Mouse (Mus musculus) adrenal gland, postnatal 25 days (tissue): Measurements from ENCODE around the gene Exoc3l2. TPM values are rescaled to one million over a fixed set of nuclear protein-coding genes. Genes with fewer than 3 reads are reported as not detected.

Experiments
- DNase-seq: peaks from one replicate; pipeline ENCODE4 v3.0.0; 2021; ENCODE audit warnings: mixed read lengths
- total RNA-seq: library from RNA; stranded (reverse); gene quantifications from 2 replicates; pipeline ENCODE4 v1.2.3, GENCODE M21; 2021

The Exoc3l2 gene
- total RNA-seq, 1 experiment from 2014 or later: 38.0 TPM

DNA sequence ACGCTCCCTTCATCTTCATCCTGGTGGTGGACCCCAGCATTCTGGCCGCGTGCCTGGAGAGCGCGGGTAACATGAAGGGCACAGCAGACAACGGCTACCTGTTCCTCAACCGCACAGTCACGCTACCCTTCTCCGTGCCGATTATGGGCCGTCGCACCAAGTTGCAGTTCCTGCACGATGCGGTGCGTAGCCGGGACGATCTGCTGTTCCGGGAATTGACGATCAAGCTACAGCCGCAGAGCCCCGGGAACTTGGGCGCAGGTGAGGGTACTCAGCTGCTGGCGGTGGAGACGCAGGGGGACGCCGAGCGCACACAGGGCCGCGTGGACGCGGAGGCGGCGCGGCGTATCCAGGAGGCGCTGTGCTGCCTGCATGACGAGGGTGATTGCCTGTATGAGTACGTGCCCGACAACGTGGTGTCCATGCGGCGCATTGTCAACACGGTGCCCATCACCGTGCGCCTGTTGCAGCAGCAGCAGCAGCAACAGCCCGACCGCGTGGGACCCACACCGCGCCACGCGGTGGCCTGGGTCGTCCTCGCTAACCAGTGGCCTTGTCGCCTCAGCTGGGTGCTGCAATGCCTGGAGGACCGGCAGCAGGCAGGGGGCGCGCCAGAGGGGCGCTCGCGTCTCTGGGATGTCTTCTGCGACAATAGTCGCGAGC is 60.8 kb downstream of the Exoc3l2 start:
- peak; percentile 59 for DNase-seq

DNA sequence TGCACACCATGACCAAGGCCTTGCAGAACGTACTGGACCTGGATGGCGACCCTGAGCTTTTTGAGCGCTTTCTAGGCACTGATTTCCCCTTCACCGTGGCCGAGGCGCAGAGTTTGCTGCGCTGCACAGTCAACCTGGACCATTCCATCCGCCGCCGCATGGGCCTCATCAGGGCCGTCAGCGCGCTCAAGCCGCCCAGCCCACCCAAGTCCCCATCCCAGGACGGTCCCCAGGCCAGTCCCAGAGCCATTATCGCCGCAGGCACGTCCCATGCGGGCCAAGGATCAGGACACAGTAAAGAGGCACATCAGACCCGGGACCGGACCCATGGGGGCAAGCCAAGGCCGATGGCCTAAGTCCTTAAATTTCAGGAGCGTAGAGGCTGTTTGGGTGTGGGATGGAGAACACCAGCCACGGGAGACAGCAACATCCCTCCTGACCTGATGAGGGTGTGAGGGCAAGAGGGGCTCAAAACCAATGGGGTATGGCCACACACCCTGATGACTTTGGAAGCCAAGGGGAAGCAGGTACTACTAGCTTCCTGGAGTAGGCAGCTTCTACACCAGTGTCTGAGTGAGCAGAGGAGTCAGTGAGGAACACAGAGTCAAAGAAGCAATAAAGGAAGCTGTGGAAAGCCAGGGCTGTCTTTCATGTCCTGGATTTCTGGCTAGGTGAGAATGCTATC is 61.4 kb downstream of the Exoc3l2 start:
- no peak for DNase-seq

GRCm38 (mm10) chr7:19525105-19525481 is 62.0 kb downstream of the Exoc3l2 start:
- DNase-seq: no peak

DNA sequence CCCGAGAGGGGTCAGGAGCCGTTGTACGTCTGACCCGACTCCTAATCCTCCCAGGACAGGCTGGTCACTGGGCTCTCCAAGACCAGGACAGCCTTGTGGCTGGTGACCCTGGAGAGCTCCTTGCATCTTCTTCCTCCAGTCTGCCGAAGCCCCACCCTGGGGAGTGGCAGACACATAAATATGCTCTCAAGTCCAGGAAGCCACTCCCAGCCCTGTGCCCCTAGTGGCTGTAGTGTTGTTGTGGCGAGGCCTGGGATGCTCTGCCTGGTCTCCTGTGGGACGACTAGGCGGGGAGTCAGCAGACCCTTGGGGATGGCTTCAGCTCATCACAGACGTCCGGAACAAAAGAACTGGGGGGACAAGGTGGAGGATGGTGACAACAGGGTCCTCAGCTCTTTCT is 67.9 kb downstream of the Exoc3l2 start:
- no peak for DNase-seq

GRCm38 (mm10) chr7:19532240-19532639 is 69.1 kb downstream of the Exoc3l2 start:
- no peak for DNase-seq

GRCm38 (mm10) chr7:19534676-19535075 is 71.5 kb downstream of the Exoc3l2 start:
- DNase-seq: no peak

GRCm38 (mm10) chr7:19540771-19541566 is 77.8 kb downstream of the Exoc3l2 start:
- DNase-seq: no peak

- DNase-seq: no peak
Measured at GRCm38 (mm10) chr7:19541681-19542154, 78.6 kb downstream of the Exoc3l2 start.

DNA sequence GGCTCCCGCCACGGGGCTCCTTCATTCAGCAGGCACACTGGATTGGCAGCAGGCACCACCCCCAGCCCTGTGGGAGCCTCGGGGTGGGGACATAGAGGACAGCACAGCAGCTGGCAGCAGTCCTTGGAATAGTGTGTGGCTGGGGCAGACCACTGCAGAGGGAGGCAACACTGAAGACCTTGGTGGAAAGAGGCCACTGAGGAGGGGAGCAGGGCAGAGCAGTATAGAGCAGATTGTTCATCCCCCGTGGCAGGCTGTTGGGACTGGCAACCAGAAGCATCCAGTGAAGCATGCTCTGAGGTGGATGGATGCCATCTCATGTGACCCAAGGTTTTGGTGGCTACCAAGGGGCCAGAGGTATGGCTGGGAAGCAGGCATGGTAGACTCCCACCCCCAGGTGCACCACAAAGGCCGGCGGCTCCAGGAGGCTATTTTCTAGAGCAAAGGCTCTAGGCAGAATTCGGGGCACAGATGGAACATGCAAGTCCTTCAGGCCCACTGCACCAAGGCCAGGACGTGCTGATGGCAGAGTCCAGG is 79.1 kb downstream of the Exoc3l2 start:
- peak; percentile 42 for DNase-seq

DNA sequence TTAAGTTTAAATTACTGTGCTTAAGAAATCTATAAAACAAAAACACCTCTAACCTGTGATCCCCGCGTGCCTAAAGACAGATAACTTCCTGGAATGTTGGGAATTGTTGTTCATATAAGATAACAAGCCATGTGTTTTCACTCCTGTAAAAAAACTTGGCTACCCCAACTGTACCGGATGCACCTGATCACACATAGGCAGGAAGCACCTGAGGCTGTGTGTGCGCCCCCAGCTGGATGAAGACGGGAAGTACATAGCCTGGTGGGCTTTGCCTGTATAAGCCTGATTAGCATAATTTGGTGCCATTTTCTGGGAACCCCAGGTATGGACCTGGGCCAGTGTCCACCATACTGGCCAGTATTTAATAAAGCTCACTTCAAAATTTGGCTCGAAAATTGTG is 80.5 kb downstream of the Exoc3l2 start:
- no peak for DNase-seq

DNA sequence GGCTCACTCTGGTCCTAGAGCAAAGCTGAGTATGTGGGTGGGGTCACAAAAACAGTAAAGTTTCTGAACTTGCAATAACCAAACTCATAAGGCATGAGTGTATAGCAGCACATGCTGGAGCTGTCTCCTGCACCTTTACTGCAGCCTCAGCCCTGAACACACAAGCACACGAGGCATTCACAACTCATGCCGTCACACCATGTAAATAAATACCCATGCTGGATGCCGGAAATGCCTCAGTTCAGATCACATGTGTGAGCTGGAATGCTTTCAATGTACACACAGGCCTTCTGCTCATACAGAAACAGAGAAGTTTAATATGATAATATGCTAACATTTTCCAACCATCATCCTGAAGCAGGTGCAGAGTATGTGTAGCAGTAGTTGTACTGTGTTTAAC is 82.9 kb downstream of the Exoc3l2 start:
- no peak for DNase-seq

Other genes with a start within 250 kb of the Exoc3l2 start
- gene Opa3, start 235.0 kb upstream of the Exoc3l2 start, total RNA-seq: 26.9 and 30.6 TPM in 2 replicates
- gene Vasp, start 191.5 kb upstream of the Exoc3l2 start, total RNA-seq: 47.4 and 61.4 TPM in 2 replicates
- gene Ppm1n, start 183.3 kb upstream of the Exoc3l2 start, total RNA-seq: not detected in 2 replicates
- 2.5 and 5.3 TPM in 2 replicates for gene Rtn2, start 180.7 kb upstream of the Exoc3l2 start, total RNA-seq
- 1.0 and 1.3 TPM in 2 replicates for gene Fosb, start 153.3 kb upstream of the Exoc3l2 start, total RNA-seq
- 44.5 and 45.8 TPM in 2 replicates for gene Ercc1, start 118.6 kb upstream of the Exoc3l2 start, total RNA-seq
- gene Cd3eap, start 103.8 kb upstream of the Exoc3l2 start, total RNA-seq: 13.4 and 13.5 TPM in 2 replicates
- 6.7 and 9.3 TPM in 2 replicates for gene Ppp1r13l, start 103.6 kb upstream of the Exoc3l2 start, total RNA-seq
- gene Ercc2, start 81.3 kb upstream of the Exoc3l2 start, total RNA-seq: 34.8 and 42.9 TPM in 2 replicates
- 1.9 and 2.9 TPM in 2 replicates for gene Klc3, start 59.2 kb upstream of the Exoc3l2 start, total RNA-seq
- gene Ckm, start 58.6 kb upstream of the Exoc3l2 start, total RNA-seq: 1.1 TPM in 1 of 2 replicates, not detected in the other
- 56.0 and 69.2 TPM in 2 replicates for gene Mark4, start 4.5 kb upstream of the Exoc3l2 start, total RNA-seq
- gene Bloc1s3, start 45.0 kb downstream of the Exoc3l2 start, total RNA-seq: 13.0 and 15.9 TPM in 2 replicates
- gene Trappc6a, start 45.1 kb downstream of the Exoc3l2 start, total RNA-seq: 76.5 and 92.1 TPM in 2 replicates
- not detected in 2 replicates for gene Nkpd1, start 54.5 kb downstream of the Exoc3l2 start, total RNA-seq
- gene Ppp1r37, start 99.7 kb downstream of the Exoc3l2 start, total RNA-seq: 74.4 and 81.6 TPM in 2 replicates
- 0.62 and 0.73 TPM in 2 replicates for gene Zfp296, start 114.0 kb downstream of the Exoc3l2 start, total RNA-seq
- 75.6 and 93.0 TPM in 2 replicates for gene Gemin7, start 114.3 kb downstream of the Exoc3l2 start, total RNA-seq
- 57.4 and 67.6 TPM in 2 replicates for gene Clasrp, start 141.2 kb downstream of the Exoc3l2 start, total RNA-seq
- gene Relb, start 166.1 kb downstream of the Exoc3l2 start, total RNA-seq: 25.6 and 32.3 TPM in 2 replicates
- 148 and 159 TPM in 2 replicates for gene Clptm1, start 201.7 kb downstream of the Exoc3l2 start, total RNA-seq
- 3.1 TPM in 1 of 2 replicates, not detected in the other for gene Apoc2, start 214.6 kb downstream of the Exoc3l2 start, total RNA-seq
- gene Gm44805, start 218.1 kb downstream of the Exoc3l2 start, total RNA-seq: 1.0 and 3.9 TPM in 2 replicates
- 86.9 and 90.9 TPM in 2 replicates for gene Apoc4, start 218.1 kb downstream of the Exoc3l2 start, total RNA-seq
- gene Apoc1, start 229.3 kb downstream of the Exoc3l2 start, total RNA-seq: 1,269 and 1,513 TPM in 2 replicates
- gene Apoe, start 235.9 kb downstream of the Exoc3l2 start, total RNA-seq: 714 and 971 TPM in 2 replicates